Mouse (Mus musculus) urinary bladder, adult 18-20 months (tissue): ENCODE measurements at regions not wholly inside any gene's neighbourhood (a gene's known extent, or its start where the extent isn't known, plus 50 kb on each side); places are given as distances from the start of the nearest gene placed in this dataset.
A peak's percentile ranks its signal among the peaks of the same experiment; 100 is the strongest.

Experiments used
- DNase-seq, 2 experiments: peaks; one replicate each; pipeline ENCODE4 v3.0.0; 2022; ENCODE audit warnings: low spot score in 2 of 2, mixed read lengths in 2 of 2

DNA sequence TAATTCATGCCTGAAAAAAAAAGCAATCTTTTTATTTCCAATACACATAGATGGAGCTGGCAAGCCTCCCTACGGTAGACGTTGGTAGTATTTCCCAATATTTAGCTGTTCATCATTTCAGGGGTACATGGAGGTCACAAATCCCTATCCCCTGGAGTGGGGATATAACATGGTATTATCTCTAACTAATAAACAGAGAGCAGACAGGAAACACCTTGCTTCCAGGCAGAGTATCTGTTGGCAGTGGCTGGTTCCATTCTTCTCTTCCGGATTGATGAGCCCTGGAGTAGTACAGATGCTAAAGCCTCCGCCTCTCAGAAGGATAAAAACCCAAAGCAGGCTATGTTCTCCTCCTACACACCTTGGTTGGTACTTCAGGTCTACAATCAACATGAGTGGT lies 91.9 kb upstream of the Hnrnpa3 start:
- DNase-seq = no peak

DNA sequence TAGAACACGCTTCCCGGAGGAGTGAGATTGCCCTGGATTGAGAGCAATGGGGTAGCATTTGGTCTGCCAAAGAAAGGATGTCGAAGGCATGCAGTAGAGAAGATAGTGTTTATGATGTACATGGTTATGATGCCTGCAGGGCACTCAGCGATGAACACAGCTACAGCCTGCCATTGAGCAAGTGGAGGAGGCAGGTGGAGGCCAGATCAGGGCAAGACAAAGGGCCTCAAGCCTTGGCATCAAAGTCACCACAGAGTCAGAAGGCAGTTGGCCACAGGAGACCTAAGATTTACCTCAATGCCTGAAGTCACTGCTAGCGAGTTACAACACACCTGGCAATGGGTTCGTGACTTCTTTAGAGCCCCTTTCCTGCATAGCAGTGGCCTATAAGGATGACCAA lies 89.3 kb upstream of the Hnrnpa3 start:
- DNase-seq = no peak

DNA sequence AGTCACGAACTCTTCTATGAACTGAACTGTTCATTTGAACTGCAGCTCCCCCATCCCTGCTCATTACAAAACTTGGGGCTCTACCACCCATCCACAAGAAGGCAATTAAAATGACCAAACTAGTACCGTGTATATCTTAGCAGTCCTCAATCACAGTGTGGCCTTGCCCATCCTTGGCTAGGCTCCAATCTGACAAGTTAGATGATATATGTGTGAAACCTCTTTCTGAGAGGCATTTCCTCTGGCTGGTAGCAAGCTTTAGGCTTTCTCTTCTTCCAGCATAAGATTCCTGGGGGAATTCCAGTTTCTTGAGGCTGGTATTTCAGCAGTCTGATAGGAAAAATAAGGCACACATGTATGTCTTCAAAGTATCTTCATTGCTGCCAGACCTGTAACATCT lies 88.8 kb upstream of the Hnrnpa3 start:
- no peak for DNase-seq

DNA sequence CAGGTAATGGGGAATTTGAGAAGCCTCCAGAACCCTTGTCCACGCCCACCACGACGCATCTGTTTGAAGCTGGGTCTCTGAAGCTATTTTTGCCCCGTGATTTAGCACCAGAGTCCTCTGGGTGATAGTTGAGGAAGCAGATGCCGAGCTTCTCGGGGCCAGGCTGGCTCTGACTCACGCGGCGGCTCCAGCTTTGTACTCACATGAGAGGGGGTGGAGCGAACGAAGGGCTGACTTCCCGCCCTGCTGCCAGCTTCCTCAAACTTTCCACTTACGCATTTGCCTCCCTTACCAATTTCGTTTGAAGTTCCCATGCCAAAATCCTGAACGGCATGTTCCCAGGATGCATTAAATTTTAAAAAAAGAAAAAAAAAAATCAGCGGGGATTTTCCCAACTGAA lies 74.1 kb upstream of the Hnrnpa3 start:
- DNase-seq = peak; percentile 60 to 84

DNA sequence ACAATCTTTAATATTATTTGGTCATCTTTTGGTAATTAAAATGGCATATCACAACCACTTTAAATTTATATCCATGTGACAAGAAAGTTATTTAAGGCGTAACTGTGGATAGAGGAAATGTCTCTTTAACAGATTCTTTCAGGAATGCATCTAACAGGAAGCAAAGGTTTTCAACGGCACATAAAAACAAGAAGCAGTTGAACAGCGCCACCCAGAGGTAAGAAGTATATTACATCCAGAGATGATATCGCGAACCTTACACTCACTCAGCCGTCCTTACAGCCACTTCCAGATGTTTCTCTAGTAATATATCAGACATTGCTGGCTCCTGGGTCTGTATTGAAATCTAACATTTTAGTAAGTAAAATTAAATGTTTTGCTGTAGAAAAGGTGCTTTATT lies 70.5 kb upstream of the Hnrnpa3 start:
- DNase-seq = peak; percentile 22 to 45

DNA sequence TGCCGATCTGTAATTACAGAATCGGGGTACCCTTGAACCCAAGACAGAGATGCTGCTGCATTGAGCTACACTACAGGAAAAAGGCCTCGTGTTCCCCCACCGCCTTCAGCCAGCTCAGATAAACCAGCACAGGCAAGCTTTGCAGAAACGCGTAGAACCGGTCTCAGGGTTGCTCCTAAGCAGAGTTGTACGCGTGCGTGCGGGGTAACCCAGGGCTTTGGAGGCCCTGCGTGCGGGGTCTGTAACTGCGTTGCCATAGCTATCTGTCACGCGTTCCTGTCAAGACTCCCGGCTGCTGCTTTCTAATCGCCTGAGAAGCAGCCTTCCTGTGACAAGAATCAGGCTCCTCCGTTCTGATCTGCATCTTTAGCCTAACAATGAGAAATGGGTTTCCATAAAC lies 69.6 kb upstream of the Hnrnpa3 start:
- DNase-seq = peak; percentile 41 to 48

DNA sequence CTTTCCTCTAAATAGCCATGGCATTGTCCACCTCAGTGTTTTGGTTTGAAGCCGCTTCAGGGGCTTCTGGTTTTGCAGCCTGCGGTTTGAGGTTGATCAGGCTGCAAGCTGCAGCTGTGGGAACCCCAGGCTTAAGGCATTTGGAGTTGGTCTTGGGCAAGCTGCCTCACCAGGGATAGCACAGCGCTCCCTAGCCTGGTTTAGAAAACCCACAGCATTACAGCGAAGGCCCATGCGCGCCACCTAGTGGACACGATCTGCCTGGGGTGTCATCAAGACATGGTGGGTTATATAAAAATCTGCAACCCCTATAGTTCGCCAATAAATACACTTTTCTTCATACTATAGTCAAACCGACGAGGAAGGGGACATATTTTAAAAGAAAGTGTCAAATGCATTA lies 68.9 kb upstream of the Hnrnpa3 start:
- DNase-seq = peak; percentile 66 to 81

DNA sequence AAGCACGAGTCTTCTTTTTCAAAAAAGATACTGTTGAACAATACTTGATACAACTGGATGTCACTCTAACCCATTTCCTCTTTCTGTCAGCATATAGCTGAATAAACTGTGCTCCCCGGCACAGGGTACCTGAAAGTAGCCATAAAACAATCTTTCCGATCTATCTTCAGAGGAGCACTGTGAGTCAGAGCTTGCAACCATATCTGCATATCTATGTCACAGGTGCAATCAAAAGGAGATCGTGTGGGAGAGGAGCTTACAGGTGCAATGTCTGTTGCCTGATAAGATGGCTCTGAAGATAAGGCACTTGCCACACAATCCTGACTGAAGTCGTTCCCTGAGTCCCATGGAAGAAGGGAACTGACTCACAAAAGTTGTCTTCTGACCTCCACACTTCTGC lies 58.5 kb upstream of the Hnrnpa3 start:
- no peak for DNase-seq

DNA sequence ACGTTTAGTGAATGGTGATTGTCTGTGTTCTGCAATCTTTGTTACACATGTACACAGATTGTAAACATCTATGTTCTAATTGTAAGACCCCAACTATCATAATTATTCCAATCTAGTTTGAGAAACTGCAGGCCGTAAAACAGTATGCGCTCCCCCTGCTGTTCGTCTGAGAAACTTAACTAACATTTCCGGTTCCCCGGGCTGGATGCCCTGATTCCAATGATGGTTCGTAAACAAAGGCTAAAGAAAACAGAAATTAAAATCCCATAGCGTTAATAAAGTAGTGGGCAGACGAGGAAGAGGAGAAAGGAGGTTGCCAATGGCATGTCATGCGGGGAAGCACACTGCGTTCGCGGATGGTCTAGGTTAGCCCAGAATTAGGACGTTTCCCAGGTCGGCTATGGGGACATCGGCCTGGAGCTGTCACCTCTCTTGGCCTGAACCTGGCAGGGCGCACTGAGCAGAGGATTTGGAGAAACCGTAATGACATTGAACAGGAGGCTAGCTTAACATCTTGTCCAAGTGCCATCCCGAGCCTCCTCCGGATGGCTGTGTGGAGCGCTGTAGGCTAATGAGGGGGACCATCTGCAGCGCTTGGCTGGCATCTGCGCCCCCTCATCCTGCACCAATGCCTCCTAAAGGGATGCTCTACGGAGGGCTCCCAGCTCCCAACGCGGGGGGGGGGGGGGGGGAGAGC lies 55.7 kb upstream of the Hnrnpa3 start:
- peak; percentile 26 to 45 for DNase-seq

DNA sequence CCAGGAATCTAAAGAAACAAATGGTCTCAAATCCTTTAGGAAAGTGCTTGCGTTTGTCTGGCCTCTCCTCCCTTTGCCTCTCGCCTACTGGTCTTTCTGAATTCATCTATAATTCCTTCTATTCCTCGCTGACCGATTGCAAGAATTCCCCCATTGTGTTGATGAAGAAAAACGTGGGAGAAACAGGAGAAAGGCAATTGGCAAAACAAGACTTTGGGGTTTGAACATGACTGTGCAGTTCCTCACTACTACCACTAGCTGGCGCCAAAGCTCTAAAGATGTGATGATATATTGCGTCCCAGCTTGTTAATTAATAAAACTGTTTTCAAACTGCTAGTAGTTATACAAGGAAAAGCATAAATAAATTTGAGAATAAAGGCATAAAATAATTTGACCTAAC lies 53.4 kb upstream of the Hnrnpa3 start:
- DNase-seq = peak in 1 of 2 experiments; percentile 12

DNA sequence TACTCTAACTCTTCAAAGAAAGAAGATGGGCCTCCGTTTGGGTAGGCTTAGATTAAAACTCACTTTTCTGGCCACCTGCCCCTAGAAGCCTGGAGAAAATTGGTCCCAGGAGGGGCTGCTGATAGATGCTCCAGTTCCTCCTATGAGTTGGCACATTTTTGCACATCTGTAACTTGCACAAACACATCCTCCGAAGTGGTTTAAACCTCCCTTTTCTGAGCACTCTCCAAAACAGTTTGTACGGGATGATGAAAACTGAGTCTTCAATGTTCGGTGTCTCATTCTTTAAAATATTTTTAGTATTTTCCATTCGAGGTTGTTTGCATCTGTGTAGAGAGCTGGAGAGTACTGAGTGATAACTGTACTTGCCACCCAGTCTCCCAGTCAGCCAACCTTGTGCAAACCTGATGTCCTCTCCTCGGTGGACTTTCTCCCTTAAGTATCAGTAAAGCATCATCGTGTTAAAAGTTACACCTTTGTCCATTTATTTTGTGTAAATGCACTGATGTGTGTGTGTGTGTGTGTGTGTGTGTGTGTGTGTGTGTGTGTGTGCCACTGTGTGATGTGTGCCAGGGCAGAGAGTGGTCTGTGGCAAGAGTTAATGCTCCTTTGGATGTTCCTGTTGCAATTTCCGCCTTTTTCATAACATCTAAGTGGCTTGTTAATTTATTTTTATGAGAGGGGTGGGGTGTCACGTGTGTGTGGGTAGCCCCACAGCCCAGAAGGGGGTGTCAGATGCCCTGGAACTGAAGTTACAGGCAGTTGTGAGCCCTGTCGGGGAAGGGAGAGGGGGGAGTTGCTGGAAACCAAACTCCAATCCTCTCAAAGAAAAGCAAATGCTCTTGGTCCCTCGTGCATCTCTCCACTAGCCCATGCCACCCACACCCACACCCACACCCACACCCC lies 51.8 kb upstream of the Hnrnpa3 start:
- no peak for DNase-seq

DNA sequence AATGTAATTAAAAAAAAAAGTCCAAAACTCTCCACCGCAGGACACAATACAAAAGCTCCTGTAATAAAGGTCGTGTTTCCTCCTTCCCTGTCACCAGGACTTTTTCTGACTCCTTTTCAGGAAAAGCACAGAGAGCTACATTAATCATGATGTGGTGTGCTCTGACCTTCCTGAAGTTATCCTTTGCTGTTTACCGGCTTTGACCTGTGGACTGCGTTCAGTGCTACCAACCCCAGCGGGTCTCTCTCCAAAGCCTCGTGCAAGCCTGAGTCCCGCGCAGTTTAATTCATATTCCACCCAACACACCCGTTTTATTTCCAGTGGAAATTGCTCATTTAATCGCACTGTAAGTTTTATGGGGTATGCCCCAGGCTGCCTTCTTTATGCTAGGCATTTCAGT lies 51.1 kb upstream of the Hnrnpa3 start:
- DNase-seq = no peak

DNA sequence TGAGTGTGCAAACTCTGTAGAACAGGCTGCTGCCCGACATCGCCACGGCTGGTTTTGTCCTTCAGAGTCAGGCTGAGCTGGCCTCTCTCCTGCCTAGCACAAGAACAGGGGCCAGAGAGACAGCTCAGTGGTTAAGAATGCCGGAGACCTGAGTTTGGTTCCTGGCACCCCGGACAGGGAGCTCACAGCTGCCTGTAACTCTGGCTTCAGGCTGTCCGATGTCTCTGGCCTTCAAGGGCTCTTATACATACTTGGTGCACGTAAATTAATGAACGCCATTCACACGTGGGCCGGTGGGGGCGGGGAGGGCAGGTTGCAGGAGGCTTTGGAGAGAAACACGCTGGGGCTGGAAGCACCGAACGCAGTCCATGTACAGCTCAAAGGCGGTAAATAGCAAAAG lies 50.6 kb upstream of the Hnrnpa3 start:
- DNase-seq = peak in 1 of 2 experiments; percentile 58

DNA sequence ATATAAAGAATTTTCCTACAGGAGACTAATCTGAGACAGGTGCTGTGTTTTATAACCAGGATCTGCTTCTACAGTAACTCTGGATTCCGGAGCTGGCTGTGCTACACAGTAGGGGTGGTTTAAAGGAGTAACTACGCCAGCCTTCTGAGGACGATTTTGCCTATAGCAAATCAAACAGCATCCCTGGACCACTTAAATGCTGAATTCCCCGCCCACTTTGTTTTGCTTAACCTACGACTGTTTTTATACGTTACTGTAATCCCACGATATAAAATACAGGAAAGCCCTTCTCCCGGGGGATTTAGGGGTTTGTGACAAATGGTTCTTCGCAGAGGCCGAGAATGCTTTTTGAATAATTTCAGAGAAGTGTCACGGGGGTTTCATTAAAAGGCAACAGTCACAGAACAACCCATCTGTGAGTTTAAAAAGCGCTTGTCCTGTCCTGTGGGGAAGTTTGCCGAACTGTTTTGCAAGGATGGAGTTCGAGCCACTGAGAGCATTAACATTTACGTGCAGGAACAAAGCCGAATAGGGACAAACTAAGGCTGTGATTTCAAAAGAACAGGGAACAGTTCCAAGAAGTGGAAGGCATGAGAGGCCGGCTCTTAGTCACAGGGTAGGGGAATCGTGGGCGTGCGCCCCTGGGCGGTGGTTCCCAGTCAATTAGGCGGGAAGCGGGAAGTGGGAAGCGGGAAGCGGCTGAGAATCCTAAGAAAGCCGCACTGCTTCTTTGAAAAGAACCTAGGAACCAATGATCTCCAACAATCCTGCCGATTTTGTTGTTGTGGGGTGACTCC lies 49.7 kb upstream of the Hnrnpa3 start:
- DNase-seq = peak; percentile 37 to 62
